Comparison of ENCODE assay signal across 8 mouse cellular contexts in the genomic region with DNA sequence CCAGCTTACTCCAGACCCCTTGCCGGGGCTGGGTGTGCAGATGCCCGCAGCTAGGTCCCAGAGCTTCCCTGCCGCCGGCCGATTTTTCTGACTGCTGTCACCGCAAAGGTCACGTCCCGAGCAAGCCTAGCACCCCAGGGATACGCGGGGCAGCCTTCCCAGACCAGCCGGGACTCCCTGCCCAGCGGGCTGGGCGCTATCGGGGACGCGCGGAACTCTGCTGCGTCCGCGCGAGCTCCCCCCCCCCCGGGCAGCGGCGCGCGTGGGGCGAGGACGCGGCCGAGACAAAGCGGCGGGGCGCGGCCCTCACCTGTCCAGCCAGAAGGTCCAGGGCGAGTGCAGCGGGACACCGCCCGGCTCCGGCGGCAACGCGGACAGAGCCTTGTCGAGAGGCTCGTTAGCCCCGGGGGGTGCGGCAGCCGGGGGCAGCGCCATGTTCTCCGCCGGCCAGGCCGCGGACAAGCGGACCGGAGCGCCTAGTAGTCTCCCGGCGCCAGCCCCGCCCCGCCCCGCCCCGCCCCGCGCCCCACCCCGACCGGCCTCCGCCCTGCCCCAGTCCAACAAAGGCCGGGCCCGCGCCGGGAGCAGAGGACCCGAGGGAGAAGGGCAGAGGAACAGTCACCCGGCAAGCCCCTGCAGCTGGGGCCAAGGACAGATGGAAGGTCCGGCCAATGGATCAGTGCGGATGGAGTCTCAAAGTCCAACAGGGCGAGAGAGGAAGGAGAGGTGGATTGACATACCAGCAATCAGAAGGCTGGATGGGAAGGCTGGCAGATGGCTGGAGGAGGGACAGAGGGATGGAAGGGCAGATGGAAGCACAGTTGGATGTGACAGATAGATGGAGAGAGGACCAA. TPM values are rescaled to one million over a fixed set of nuclear protein-coding genes. Genes with fewer than 3 reads are reported as not detected.
DNase-seq lines count a peak whose midpoint lies in the region; ATAC-seq and TF ChIP-seq lines count a peak whose summit lies in the region.

TSS of gene Eif4e3 (minus strand) at position 454 of the 854 bp plus-strand sequence.
TSS of gene Gm20696 (minus strand) at position 480 of the 854 bp plus-strand sequence.

- TF ChIP-seq CTCF in kidney, postnatal 0 days (IDR thresholded peaks at IDR 0.05; ENCODE audit: low read depth), result no peak

- H3K4me3 ChIP-seq in embryonic facial prominence, embryonic 14.5 days (ENCODE audit: low read depth, low read length), result peak within 1 kb of the TSS; percentile 71
- H3K4me3 ChIP-seq in heart, embryonic 15.5 days, result peak within 1 kb of the TSS; percentile 80
- peak within 1 kb of the TSS; percentile 87 for H3K4me3 ChIP-seq in kidney, postnatal 0 days (replicated peaks; ENCODE audit: low read depth, low read length)

- H3K9ac ChIP-seq in embryonic facial prominence, embryonic 14.5 days (ENCODE audit: low read depth, low read length), result peak within 1 kb of the TSS; percentile 81
- H3K9ac ChIP-seq in heart, embryonic 15.5 days, result peak within 1 kb of the TSS; percentile 71
- peak within 1 kb of the TSS; percentile 87 for H3K9ac ChIP-seq in kidney, postnatal 0 days (ENCODE audit: low read depth, low read length)

- no peaks in the 10 kb centered on the region for H3K36me3 ChIP-seq in embryonic facial prominence, embryonic 14.5 days (ENCODE audit: control insufficient read depth, insufficient read depth, low read length)
- H3K36me3 ChIP-seq in heart, embryonic 15.5 days, result no peaks in the 10 kb centered on the region
- H3K36me3 ChIP-seq in kidney, postnatal 0 days (ENCODE audit: insufficient read depth, low read length), result no peaks in the 10 kb centered on the region

- peak within 1 kb of the TSS; percentile 13 for H3K27ac ChIP-seq in embryonic facial prominence, embryonic 14.5 days (replicated peaks; ENCODE audit: low read depth, low read length)
- peak within 1 kb of the TSS; percentile 37; the same call in 1 of the 2 replicates for H3K27ac ChIP-seq in heart, embryonic 15.5 days
- H3K27ac ChIP-seq in kidney, postnatal 0 days, result peak within 1 kb of the TSS; percentile 75

- H3K27me3 ChIP-seq in embryonic facial prominence, embryonic 14.5 days (replicated peaks; ENCODE audit: control insufficient read depth, insufficient read depth, low read length), result no peaks in the 10 kb centered on the region
- no peaks in the 10 kb centered on the region for H3K27me3 ChIP-seq in heart, embryonic 15.5 days
- no peaks in the 10 kb centered on the region for H3K27me3 ChIP-seq in kidney, postnatal 0 days (ENCODE audit: insufficient read depth, low read length)

- H3K4me1 ChIP-seq in embryonic facial prominence, embryonic 14.5 days (ENCODE audit: control insufficient read depth, insufficient read depth, low read length), result peaks cover 10% of the 10 kb centered on the region
- peaks cover 20% of the 10 kb centered on the region for H3K4me1 ChIP-seq in heart, embryonic 15.5 days (replicated peaks)
- 0 out of 2 replicates have a peak, but pooled peaks cover 2% of the 10 kb centered on the region for H3K4me1 ChIP-seq in kidney, postnatal 0 days (replicated peaks; ENCODE audit: insufficient read depth, low read length)

- peak within 1 kb of the TSS; percentile 94 for H3K4me2 ChIP-seq in embryonic facial prominence, embryonic 14.5 days (ENCODE audit: low read depth, low read length)
- peak within 1 kb of the TSS; percentile 92 for H3K4me2 ChIP-seq in heart, embryonic 15.5 days
- H3K4me2 ChIP-seq in kidney, postnatal 0 days (ENCODE audit: low read length), result peak within 1 kb of the TSS; percentile 93

- under 1% methylated on average over 17 of the region's 75 CpGs for WGBS in embryonic facial prominence, embryonic 14.5 days
- under 1% methylated on average over 75 of the region's 75 CpGs for WGBS in heart, embryonic 15.5 days
- under 1% methylated on average over 58 of the region's 75 CpGs for WGBS in kidney, postnatal 0 days

- peak; percentile 75 for ATAC-seq in embryonic facial prominence, embryonic 14.5 days (ENCODE audit: low read depth)
- ATAC-seq in heart, embryonic 15.5 days (replicated peaks; ENCODE audit: insufficient number of reproducible peaks, insufficient read depth, low FRiP score, low read depth), result peak; percentile 85
- peak; percentile 88 for ATAC-seq in kidney, postnatal 0 days (replicated peaks; ENCODE audit: low FRiP score, low read depth)

- H3K9me3 ChIP-seq in embryonic facial prominence, embryonic 14.5 days (ENCODE audit: control insufficient read depth, low read length), result no peaks in the 10 kb centered on the region
- no peaks in the 10 kb centered on the region for H3K9me3 ChIP-seq in heart, embryonic 15.5 days (replicated peaks)
- no peaks in the 10 kb centered on the region for H3K9me3 ChIP-seq in kidney, postnatal 0 days (replicated peaks; ENCODE audit: low read length)

- peak; percentile 46 for DNase-seq in CD4-positive, CD25-positive, alpha-beta regulatory T cell, adult 2 months (ENCODE audit: low read depth, low spot score)
- DNase-seq in adrenal gland, postnatal 25 days, result peak; percentile 66
- peak; percentile 56 for DNase-seq in embryonic facial prominence, embryonic 14.5 days (ENCODE audit: low spot score)
- peak; percentile 81 for DNase-seq in kidney, postnatal 0 days (ENCODE audit: low spot score)
- DNase-seq in lung, postnatal 14 days, result peak; percentile 55
- peak; percentile 26 for DNase-seq in ovary, postnatal 10 days (ENCODE audit: low spot score)
- DNase-seq in right cerebral cortex, postnatal 36 days (ENCODE audit: low spot score in 2 of 2), result no peak

RNA-seq across cellular contexts. Expression of gene Eif4e3, which starts in this region (rescaled TPM):
- 22.0 and 23.8 TPM in 2 replicates for total RNA-seq in adrenal gland, postnatal 25 days (2021)
- 11.2 and 12.1 TPM in 2 replicates for polyA plus RNA-seq in embryonic facial prominence, embryonic 14.5 days (2014; fragmentation: Nextera tagmentation; extraction: Ambion mirVana)
- polyA plus RNA-seq in heart, embryonic 15.5 days (2015; fragmentation: Nextera tagmentation; extraction: Ambion mirVana), result 10.3 and 10.9 TPM in 2 replicates
- 16.4 and 17.0 TPM in 2 replicates for polyA plus RNA-seq in kidney, postnatal 0 days (2015; fragmentation: Nextera tagmentation; extraction: Ambion mirVana)

RNA-seq across cellular contexts. Expression of gene Gm20696, which starts in this region (rescaled TPM):
- 6.0 and 7.4 TPM in 2 replicates for total RNA-seq in adrenal gland, postnatal 25 days (2021)
- polyA plus RNA-seq in embryonic facial prominence, embryonic 14.5 days (2014; fragmentation: Nextera tagmentation; extraction: Ambion mirVana), result 2.6 and 3.0 TPM in 2 replicates
- polyA plus RNA-seq in heart, embryonic 15.5 days (2015; fragmentation: Nextera tagmentation; extraction: Ambion mirVana), result 2.5 and 2.9 TPM in 2 replicates
- polyA plus RNA-seq in kidney, postnatal 0 days (2015; fragmentation: Nextera tagmentation; extraction: Ambion mirVana), result 1.7 and 1.8 TPM in 2 replicates

Comparison
In these comparisons a context has a peak if more than half of its experiments do, and no peak if none do; other contexts are left out.
1. DNase-seq: peak in CD4-positive, CD25-positive, alpha-beta regulatory T cell, adult 2 months (single experiment), adrenal gland, postnatal 25 days (single experiment), embryonic facial prominence, embryonic 14.5 days (single experiment), kidney, postnatal 0 days (single experiment), lung, postnatal 14 days (single experiment) and ovary, postnatal 10 days (single experiment); none in right cerebral cortex, postnatal 36 days (0 of 2).
2. H3K27ac ChIP-seq: peak in every context shown above with its lines; median percentile 75 in kidney, postnatal 0 days; 37 in heart, embryonic 15.5 days; 13 in embryonic facial prominence, embryonic 14.5 days.
3. Peak in every context shown above with its lines, with median percentiles within 50 percentile points of each other: ATAC-seq, H3K4me2 ChIP-seq, H3K4me3 ChIP-seq and H3K9ac ChIP-seq.